Mouse (Mus musculus): Measurements from ENCODE around the gene Urah. TPM values are rescaled to one million over a fixed set of nuclear protein-coding genes. Genes with fewer than 3 reads are reported as not detected.

The Urah gene
- total RNA-seq, 2 experiments from 2014 or later = 1.1 to 1.5 TPM

GRCm38 (mm10) chr7:140857550-140858505 lies 23.0 kb downstream of the Urah start, which contains the start of gene Bet1l:
Gene Bet1l (minus strand): TSS chr7:140857577.
- intact Hi-C loops (cut with DNase I) = no loop called here
- peak; percentile 25 to 48 for DNase-seq (ENCODE audit: low spot score in 2 of 2)

- intact Hi-C loops (cut with DNase I) = no loop called here
- no peak for DNase-seq (ENCODE audit: low spot score in 2 of 2)
Measured at GRCm38 (mm10) chr7:140858746-140859145, 23.9 kb downstream of the Urah start.

- intact Hi-C loops (cut with DNase I) = no loop called here
- no peak for DNase-seq (ENCODE audit: low spot score in 2 of 2)
Measured at GRCm38 (mm10) chr7:140859997-140860396, 25.2 kb downstream of the Urah start.

GRCm38 (mm10) chr7:140860728-140861127 lies 25.9 kb downstream of the Urah start:
- no peak for DNase-seq (ENCODE audit: low spot score in 2 of 2)
- intact Hi-C loops (cut with DNase I) = no loop called here

- intact Hi-C loops (cut with DNase I) = no loop called here
- DNase-seq (ENCODE audit: low spot score in 2 of 2) = no peak
Measured at GRCm38 (mm10) chr7:140864761-140865160, 29.9 kb downstream of the Urah start.

- intact Hi-C loops (cut with DNase I) = no loop called here
Measured at GRCm38 (mm10) chr7:140874224-140874623, 39.4 kb downstream of the Urah start.

GRCm38 (mm10) chr7:140877364-140877763 lies 42.5 kb downstream of the Urah start:
- intact Hi-C loops (cut with DNase I) = no loop called here
- DNase-seq (ENCODE audit: low spot score in 2 of 2) = no peak

More at GRCm38 (mm10) chr7:140874224-140874623, 39.4 kb downstream of the Urah start:
- DNase-seq (ENCODE audit: low spot score in 2 of 2) = no peak

GRCm38 (mm10) chr7:140879355-140879754 lies 44.5 kb downstream of the Urah start:
- no peak for DNase-seq (ENCODE audit: low spot score in 2 of 2)
- intact Hi-C loops (cut with DNase I) = no loop called here

- intact Hi-C loops (cut with DNase I) = no loop called here
- DNase-seq (ENCODE audit: low spot score in 2 of 2) = no peak
Measured at GRCm38 (mm10) chr7:140880419-140880818, 45.6 kb downstream of the Urah start.

- intact Hi-C loops (cut with DNase I) = no loop called here
- DNase-seq (ENCODE audit: low spot score in 2 of 2) = no peak
Measured at GRCm38 (mm10) chr7:140880865-140881515, 46.2 kb downstream of the Urah start.

- intact Hi-C loops (cut with DNase I) = loop anchor here (1.0 kb wide), 1 partner anchor 26 kb away; the partner anchor contains the start of genes Gm45785 and Ric8a
- DNase-seq (ENCODE audit: low spot score in 2 of 2) = peak; percentile 96
Measured at GRCm38 (mm10) chr7:140881696-140882468, 47.1 kb downstream of the Urah start, which contains the start of the genes Psmd13 and Sirt3. Gene Psmd13 (plus strand): TSS chr7:140881968. Gene Sirt3 (minus strand): TSS chr7:140882309.

- DNase-seq (ENCODE audit: low spot score in 2 of 2) = no peak
- intact Hi-C loops (cut with DNase I) = loop anchor here (1.0 kb wide), 1 partner anchor 26 kb away; the partner anchor contains the start of genes Gm45785 and Ric8a
Measured at GRCm38 (mm10) chr7:140882469-140882803, 47.6 kb downstream of the Urah start.

Other genes starting within 250 kb of the Urah start
- under 1 TPM in 1 of 2 experiments, not detected in 1; 0.04 TPM for gene Olfr46, start 233.7 kb upstream of the Urah start, total RNA-seq (2021)
- not detected for gene Olfr61, start 206.0 kb upstream of the Urah start, total RNA-seq (2021)
- gene Olfr53, start 188.6 kb upstream of the Urah start, total RNA-seq (2021) = not detected
- under 1 TPM; 0.06 to 0.07 TPM for gene Olfr539, start 175.1 kb upstream of the Urah start, total RNA-seq (2021)
- gene Olfr45, start 153.1 kb upstream of the Urah start, total RNA-seq (2021) = not detected
- gene Olfr541, start 137.8 kb upstream of the Urah start, total RNA-seq (2021) = not detected
- gene Cyp2e1, start 71.3 kb upstream of the Urah start, total RNA-seq (2021) = not detected
- gene Syce1, start 47.2 kb upstream of the Urah start, total RNA-seq (2021) = under 1 TPM; 0.24 to 0.38 TPM
- gene Zfp941, start 12.8 kb upstream of the Urah start, total RNA-seq (2021) = 10 to 100 TPM; 15.3 to 16.3 TPM
- not detected for gene Scgb1c1, start 10.5 kb downstream of the Urah start, total RNA-seq (2021)
- not detected for gene Odf3, start 12.8 kb downstream of the Urah start, total RNA-seq (2021)
- under 1 TPM; 0.93 to 0.99 TPM for gene Gm45785, start 21.3 kb downstream of the Urah start, total RNA-seq (2021)
- gene Ric8a, start 21.9 kb downstream of the Urah start, total RNA-seq (2021) = 10 to 100 TPM; 77.1 to 81.7 TPM
- gene Bet1l, start 22.6 kb downstream of the Urah start, total RNA-seq (2021) = 10 to 100 TPM; 25.4 to 27.2 TPM
- 100 to 1,000 TPM; 128 to 133 TPM for gene Psmd13, start 47.0 kb downstream of the Urah start, total RNA-seq (2021)
- gene Sirt3, start 47.3 kb downstream of the Urah start, total RNA-seq (2021) = 10 to 100 TPM; 66.2 to 67.2 TPM
- 1 to 10 TPM in 1 of 2 experiments, not detected in 1; 1.6 TPM for gene Cox8b, start 65.4 kb downstream of the Urah start, total RNA-seq (2021)
- gene Nlrp6, start 85.9 kb downstream of the Urah start, total RNA-seq (2021) = under 1 TPM; 0.36 to 0.37 TPM
- 1 to 10 TPM; 3.8 to 3.9 TPM for gene Pgghg, start 106.4 kb downstream of the Urah start, total RNA-seq (2021)
- not detected for gene Ifitm5, start 115.3 kb downstream of the Urah start, total RNA-seq (2021)
- gene Gm45717, start 120.9 kb downstream of the Urah start, total RNA-seq (2021) = not detected
- 10 to 100 TPM; 11.5 to 15.0 TPM for gene Ifitm2, start 121.0 kb downstream of the Urah start, total RNA-seq (2021)
- 1 to 10 TPM; 4.7 to 4.9 TPM for gene Ifitm1, start 132.2 kb downstream of the Urah start, total RNA-seq (2021)
- 10 to 100 TPM in 1 of 2 experiments, 1 to 10 TPM in 1; 9.1 to 10.3 TPM for gene Ifitm3, start 175.8 kb downstream of the Urah start, total RNA-seq (2021)
- gene Ifitm6, start 182.9 kb downstream of the Urah start, total RNA-seq (2021) = not detected
- not detected for gene Gm17387, start 194.1 kb downstream of the Urah start, total RNA-seq (2021)
- 10 to 100 TPM; 92.9 to 93.9 TPM for gene B4galnt4, start 226.1 kb downstream of the Urah start, total RNA-seq (2021)
- under 1 TPM in 1 of 2 experiments, not detected in 1; 0.55 TPM for gene Pkp3, start 243.2 kb downstream of the Urah start, total RNA-seq (2021)